Mouse (Mus musculus) limb, embryonic 11.5 days (tissue): Measurements from ENCODE around the gene Sgf29. TPM values are rescaled to one million over a fixed set of nuclear protein-coding genes. Genes with fewer than 3 reads are reported as not detected.
A peak's percentile ranks its signal among the peaks of the same experiment; 100 is the strongest.

Experiments used
- ATAC-seq: fragments of 200-750 bp; cut with Nextera tagmentation; 2 replicates; pipeline ENCODE4 v1.8.0; 2017; ENCODE audit warnings: low read depth; ENCODE audit not compliant: insufficient number of reproducible peaks, low FRiP score, low TSS enrichment
- DNase-seq: peaks from one replicate; pipeline ENCODE4 v3.0.0-alpha.2; 2015; ENCODE audit warnings: low spot score
- H3K27ac ChIP-seq: fragments of 300-500 bp; sonication (generic); replicated peaks from 2 replicates; pipeline ENCODE4 v1.5.1; 2014; ENCODE audit warnings: low read depth, mild to moderate bottlenecking, low read length
- H3K27me3 ChIP-seq: fragments of 300-500 bp; sonication (generic); 2 replicates; pipeline ENCODE4 v1.6.1; 2014; ENCODE audit warnings: mild to moderate bottlenecking, low read length, mixed read lengths; ENCODE audit not compliant: control insufficient read depth, insufficient read depth
- H3K36me3 ChIP-seq: fragments of 300-500 bp; sonication (generic); 2 replicates; pipeline ENCODE4 v1.6.1; 2014; ENCODE audit warnings: mild to moderate bottlenecking, low read length, moderate library complexity, mixed read lengths; ENCODE audit not compliant: control insufficient read depth, insufficient read depth
- H3K4me1 ChIP-seq: fragments of 300-500 bp; sonication (generic); 2 replicates; pipeline ENCODE4 v1.6.1; 2014; ENCODE audit warnings: low read length, mixed read lengths; ENCODE audit not compliant: control insufficient read depth, insufficient read depth
- H3K4me2 ChIP-seq: fragments of 300-500 bp; sonication (generic); 2 replicates; pipeline ENCODE4 v1.6.1; 2014; ENCODE audit warnings: low read depth, mild to moderate bottlenecking, moderate library complexity; ENCODE audit not compliant: severe bottlenecking
- H3K4me3 ChIP-seq: fragments of 300-500 bp; sonication (generic); 2 replicates; pipeline ENCODE4 v1.5.1; 2014; ENCODE audit warnings: low read depth, low read length
- H3K9ac ChIP-seq: fragments of 300-500 bp; sonication (generic); 2 replicates; pipeline ENCODE4 v1.6.1; 2014; ENCODE audit warnings: mild to moderate bottlenecking, low read length
- H3K9me3 ChIP-seq: fragments of 300-500 bp; sonication (generic); 2 replicates; pipeline ENCODE4 v1.6.1; 2016; ENCODE audit warnings: low read length; ENCODE audit not compliant: control insufficient read depth
- WGBS: fragments of 180-500 bp; shearing (Covaris S2); extraction: QIAGEN DNeasy Blood & Tissue Kit; methylation state at CpG from one replicate; pipeline ENCODE4 v1.1.7; 2014; 5-methylcytosine and 5-hydroxymethylcytosine counted together
- polyA plus RNA-seq: library from polyadenylated mRNA; unstranded; fragments of >200 nt; fragmentation: Nextera tagmentation; extraction: Ambion mirVana; gene quantifications from 2 replicates; pipeline ENCODE4 v1.2.1, GENCODE M21; 2014

The Sgf29 gene
- polyA plus RNA-seq, 1 experiment from 2014 or later = 61.9 TPM

GRCm38 (mm10) chr7:126694441-126695051 is 45.4 kb downstream of the Sgf29 start:
- H3K27ac ChIP-seq = no peak overlapping the region
- H3K36me3 ChIP-seq = peaks cover 9% of the 10 kb centered on the region
- H3K9ac ChIP-seq = peak overlapping the region; percentile 90; the same call in 1 of the 2 replicates

GRCm38 (mm10) chr7:126695210-126695611 is 46.1 kb downstream of the Sgf29 start, which contains the start of gene Bola2:
Bola2 (plus strand) TSS chr7:126695401.
- WGBS = under 1% methylated on average over 31 of the region's 31 CpGs
- DNase-seq (no peak), ATAC-seq (peak; percentile 50)
- no peaks in the 10 kb centered on the region for H3K9me3 ChIP-seq
- no peaks in the 10 kb centered on the region for H3K27me3 ChIP-seq
- H3K4me2 ChIP-seq = peak within 1 kb of the TSS; percentile 95
- H3K27ac ChIP-seq = peak within 1 kb of the TSS; percentile 93
- H3K4me3 ChIP-seq = peak within 1 kb of the TSS; percentile 84
- peak within 1 kb of the TSS; percentile 90 for H3K9ac ChIP-seq
- peaks cover 9% of the 10 kb centered on the region for H3K36me3 ChIP-seq
- H3K4me1 ChIP-seq = peaks cover 9% of the 10 kb centered on the region; the same call in 1 of the 2 replicates

More at GRCm38 (mm10) chr7:126694441-126695051, 45.4 kb downstream of the Sgf29 start:
- Histone ChIP-seq H3K4me3 (peak overlapping the region; percentile 84), H3K9me3 (no peaks in the 10 kb centered on the region), H3K27me3 (no peaks in the 10 kb centered on the region), H3K4me2 (peak overlapping the region; percentile 69; the same call in 1 of the 2 replicates), H3K4me1 (peaks cover 9% of the 10 kb centered on the region; the same call in 1 of the 2 replicates)
- 50% methylated on average over 10 of the region's 10 CpGs for WGBS
- ATAC-seq (no peak), DNase-seq (no peak)

- H3K36me3 ChIP-seq = peaks cover 9% of the 10 kb centered on the region
Measured at GRCm38 (mm10) chr7:126695631-126696207, 46.6 kb downstream of the Sgf29 start, which contains the start of gene Slx1b. Slx1b (minus strand) TSS chr7:126695784.

GRCm38 (mm10) chr7:126696303-126696702 is 47.2 kb downstream of the Sgf29 start:
- ATAC-seq (peak; percentile 6; the same call in 1 of the 2 replicates), DNase-seq (no peak)
- Histone ChIP-seq H3K9me3 (no peaks in the 10 kb centered on the region), H3K9ac (peak overlapping the region; percentile 69), H3K4me3 (peak overlapping the region; percentile 84), H3K4me2 (peak overlapping the region; percentile 95), H3K27ac (no peak overlapping the region), H3K36me3 (peaks cover 6% of the 10 kb centered on the region; the same call in 1 of the 2 replicates), H3K27me3 (no peaks in the 10 kb centered on the region), H3K4me1 (peaks cover 9% of the 10 kb centered on the region; the same call in 1 of the 2 replicates)
- WGBS = 3% methylated on average over 17 of the region's 17 CpGs

More at GRCm38 (mm10) chr7:126695631-126696207, 46.6 kb downstream of the Sgf29 start, which contains the start of gene Slx1b:
- peak within 1 kb of the TSS; percentile 84 for H3K4me3 ChIP-seq
- H3K4me2 ChIP-seq = peak within 1 kb of the TSS; percentile 95
- whole genome bisulfite sequencing = under 1% methylated on average over 39 of the region's 40 CpGs
- ATAC-seq (peak; percentile 94), DNase-seq (peak; percentile 97)
- peaks cover 9% of the 10 kb centered on the region; the same call in 1 of the 2 replicates for H3K4me1 ChIP-seq
- no peaks in the 10 kb centered on the region for H3K27me3 ChIP-seq
- H3K9ac ChIP-seq = peak within 1 kb of the TSS; percentile 90
- no peaks in the 10 kb centered on the region for H3K9me3 ChIP-seq
- peak within 1 kb of the TSS; percentile 93 for H3K27ac ChIP-seq

GRCm38 (mm10) chr7:126696886-126697285 is 47.8 kb downstream of the Sgf29 start:
- Histone ChIP-seq H3K4me1 (peaks cover 9% of the 10 kb centered on the region; the same call in 1 of the 2 replicates), H3K9me3 (no peaks in the 10 kb centered on the region), H3K27me3 (no peaks in the 10 kb centered on the region), H3K9ac (no peak overlapping the region; the same call in 1 of the 2 replicates), H3K27ac (no peak overlapping the region), H3K4me2 (peak overlapping the region; percentile 95), H3K36me3 (peaks cover 6% of the 10 kb centered on the region; the same call in 1 of the 2 replicates), H3K4me3 (peak overlapping the region; percentile 84)
- DNase-seq (no peak), ATAC-seq (no peak)
- WGBS = 82% methylated on average over 3 of the region's 3 CpGs

- H3K4me1 ChIP-seq = peaks cover 9% of the 10 kb centered on the region; the same call in 1 of the 2 replicates
- WGBS = 94% methylated on average over 8 of the region's 8 CpGs
- no peak overlapping the region for H3K4me3 ChIP-seq
- H3K4me2 ChIP-seq = no peak overlapping the region
- H3K9ac ChIP-seq = no peak overlapping the region
- no peaks in the 10 kb centered on the region for H3K27me3 ChIP-seq
- no peak overlapping the region for H3K27ac ChIP-seq
- 0 out of 2 replicates have a peak, but pooled peaks cover 2% of the 10 kb centered on the region for H3K36me3 ChIP-seq
- no peak for ATAC-seq
- no peaks in the 10 kb centered on the region for H3K9me3 ChIP-seq
- DNase-seq = no peak
Measured at GRCm38 (mm10) chr7:126697838-126698237, 48.7 kb downstream of the Sgf29 start.

- Histone ChIP-seq H3K4me1 (peaks cover 14% of the 10 kb centered on the region), H3K4me3 (no peak overlapping the region), H3K9ac (no peak overlapping the region), H3K4me2 (no peak overlapping the region; the same call in 1 of the 2 replicates), H3K27ac (no peak overlapping the region), H3K27me3 (peaks cover 5% of the 10 kb centered on the region; the same call in 1 of the 2 replicates), H3K36me3 (0 out of 2 replicates have a peak, but pooled peaks cover 2% of the 10 kb centered on the region), H3K9me3 (no peaks in the 10 kb centered on the region)
- ATAC-seq (no peak), DNase-seq (no peak)
- 85% methylated on average over 25 of the region's 25 CpGs for WGBS
Measured at GRCm38 (mm10) chr7:126700063-126701015, 51.2 kb downstream of the Sgf29 start.
